Mouse (Mus musculus) embryonic facial prominence, embryonic 13.5 days (tissue): ENCODE results near the gene Fubp1. TPM values are rescaled to one million over a fixed set of nuclear protein-coding genes. Genes with fewer than 3 reads are reported as not detected.

Source experiments
- ATAC-seq: fragments of 200-750 bp; cut with Nextera tagmentation; 2 replicates; pipeline ENCODE4 v1.8.0; 2017; ENCODE audit warnings: low read depth; ENCODE audit not compliant: insufficient number of reproducible peaks, insufficient read depth, low FRiP score, low TSS enrichment
- H3K27ac ChIP-seq: fragments of 300-500 bp; sonication (generic); 2 replicates; pipeline ENCODE4 v1.5.1; 2015; ENCODE audit warnings: moderate library complexity, mild to moderate bottlenecking, inconsistent platforms
- H3K27me3 ChIP-seq: fragments of 300-500 bp; sonication (generic); 2 replicates; pipeline ENCODE4 v1.6.1; 2015; ENCODE audit warnings: mild to moderate bottlenecking, inconsistent platforms
- H3K36me3 ChIP-seq: fragments of 300-500 bp; sonication (generic); 2 replicates; pipeline ENCODE4 v1.6.1; 2015; ENCODE audit warnings: mild to moderate bottlenecking, inconsistent platforms
- H3K4me1 ChIP-seq: fragments of 300-500 bp; sonication (generic); 2 replicates; pipeline ENCODE4 v1.6.1; 2015; ENCODE audit warnings: inconsistent platforms
- H3K4me2 ChIP-seq: fragments of 300-500 bp; sonication (generic); 2 replicates; pipeline ENCODE4 v1.6.1; 2015; ENCODE audit warnings: moderate library complexity, mild to moderate bottlenecking, inconsistent platforms
- H3K4me3 ChIP-seq: fragments of 300-500 bp; sonication (generic); 2 replicates; pipeline ENCODE4 v1.5.1; 2015; ENCODE audit warnings: mild to moderate bottlenecking, inconsistent platforms
- H3K9ac ChIP-seq: fragments of 300-500 bp; sonication (generic); 2 replicates; pipeline ENCODE4 v1.6.1; 2015; ENCODE audit warnings: mild to moderate bottlenecking, inconsistent platforms
- H3K9me3 ChIP-seq: fragments of 300-500 bp; sonication (generic); 2 replicates; pipeline ENCODE4 v1.6.1; 2016; ENCODE audit warnings: inconsistent platforms
- WGBS: fragments of 180-500 bp; shearing (Covaris S2); methylation state at CpG from one replicate; pipeline ENCODE4 v1.1.7; 2015; ENCODE audit warnings: mixed read lengths; 5-methylcytosine and 5-hydroxymethylcytosine counted together
- polyA plus RNA-seq: library from polyadenylated mRNA; unstranded; fragments of >200 nt; fragmentation: Nextera tagmentation; extraction: Ambion mirVana; gene quantifications from 2 replicates; pipeline ENCODE4 v1.2.1, GENCODE M21; 2015

Fubp1 gene
- polyA plus RNA-seq, 1 experiment from 2014 or later: 336 TPM

DNA sequence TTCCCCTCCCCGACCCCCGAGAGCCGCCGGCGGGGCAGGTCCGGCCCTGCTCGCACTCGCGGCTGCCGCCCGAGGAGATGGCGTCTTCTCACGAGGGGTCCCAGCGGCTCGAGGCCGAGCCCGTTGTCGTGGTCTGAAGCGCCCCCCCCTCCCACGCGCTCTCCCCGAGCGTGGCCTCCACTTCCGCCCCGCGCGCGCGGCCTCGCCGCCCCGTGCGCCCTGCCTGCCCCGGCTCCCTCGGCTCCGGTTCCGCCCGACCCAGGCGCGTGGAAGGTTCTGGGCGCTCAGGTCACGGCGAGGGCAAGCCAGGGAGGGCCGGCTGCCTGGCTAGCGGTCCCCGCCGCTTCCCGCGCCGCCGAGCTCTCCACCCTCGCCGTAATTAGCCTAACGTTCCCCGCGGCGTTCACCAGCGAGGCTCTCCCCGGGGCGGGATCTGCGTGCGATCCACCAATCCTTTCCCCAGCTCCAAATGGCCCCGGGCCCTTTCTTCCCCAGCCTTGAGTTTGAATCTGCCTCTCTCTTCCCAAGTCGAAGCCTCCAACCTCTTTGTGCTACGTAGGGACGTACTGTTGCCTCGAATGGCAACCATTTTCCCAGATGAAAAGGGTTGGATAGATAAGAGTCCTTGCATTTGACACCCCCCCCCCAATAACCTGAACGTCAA is 638 bp downstream of the Fubp1 start:
- under 1% methylated on average over 67 of the region's 68 CpGs for WGBS
- ATAC-seq: peak; percentile 65
- no peaks in the 10 kb centered on the region for H3K9me3 ChIP-seq
- no peaks in the 10 kb centered on the region for H3K27me3 ChIP-seq
- peak overlapping the region; percentile 89 for H3K4me2 ChIP-seq
- peaks cover 5% of the 10 kb centered on the region for H3K36me3 ChIP-seq
- peak overlapping the region; percentile 99 for H3K27ac ChIP-seq
- peaks cover 26% of the 10 kb centered on the region for H3K4me1 ChIP-seq
- peak overlapping the region; percentile 100 for H3K9ac ChIP-seq
- H3K4me3 ChIP-seq: peak overlapping the region; percentile 98

DNA sequence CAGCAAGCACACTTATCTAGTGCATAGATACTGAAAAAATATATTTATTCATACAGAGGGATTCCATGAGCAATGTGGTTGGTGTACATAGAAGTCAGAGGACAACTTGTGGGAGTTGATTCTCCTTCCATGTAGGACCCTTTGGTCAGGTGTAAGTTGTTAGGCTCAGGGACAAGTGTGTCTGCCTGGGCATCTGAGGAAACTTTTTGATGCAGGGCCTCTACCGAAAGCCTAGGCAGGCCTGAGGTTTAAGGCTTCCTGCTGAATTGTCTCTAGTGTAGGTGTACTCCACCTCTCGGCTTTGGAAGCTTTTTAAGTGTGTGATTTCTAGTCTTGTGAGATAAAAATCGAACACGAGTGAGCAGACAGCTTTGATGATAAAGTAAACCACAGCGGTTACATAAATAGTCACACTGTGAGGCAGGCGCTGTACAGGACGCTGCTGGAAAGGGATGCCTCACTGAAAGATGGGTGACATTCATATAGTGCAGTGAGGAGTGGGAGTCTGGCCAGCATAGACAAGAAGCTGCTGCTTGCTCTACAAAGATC is 1.6 kb downstream of the Fubp1 start:
- 28% methylated on average over 7 of the region's 7 CpGs for WGBS
- Histone ChIP-seq H3K9ac (peak overlapping the region; percentile 100), H3K36me3 (peaks cover 14% of the 10 kb centered on the region), H3K9me3 (no peaks in the 10 kb centered on the region), H3K4me1 (peaks cover 26% of the 10 kb centered on the region), H3K27ac (peak overlapping the region; percentile 99; the same call in 1 of the 2 replicates), H3K27me3 (no peaks in the 10 kb centered on the region), H3K4me2 (peak overlapping the region; percentile 89), H3K4me3 (peak overlapping the region; percentile 98)
- ATAC-seq: no peak

DNA sequence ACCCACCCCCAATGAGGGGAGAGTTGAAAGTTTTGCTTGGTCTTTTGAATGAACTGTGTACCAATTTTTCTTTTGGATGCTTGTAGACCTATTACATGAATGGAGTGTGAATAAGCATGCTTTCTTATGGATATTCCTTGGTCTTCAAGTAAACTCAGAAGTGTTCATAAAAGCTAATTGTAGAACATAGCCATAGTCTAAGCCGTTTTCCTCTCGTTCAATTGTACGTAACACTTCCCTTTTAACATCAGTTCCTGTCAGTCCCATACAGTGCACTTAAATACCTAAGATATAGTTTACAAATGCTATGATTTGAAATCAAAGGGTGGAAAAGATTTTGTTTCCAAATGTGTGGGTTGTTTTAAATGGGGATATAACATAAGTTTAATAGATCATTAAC is 3.2 kb downstream of the Fubp1 start:
- no peak overlapping the region for H3K9ac ChIP-seq
- H3K27ac ChIP-seq: no peak overlapping the region
- no peaks in the 10 kb centered on the region for H3K27me3 ChIP-seq
- H3K36me3 ChIP-seq: peaks cover 30% of the 10 kb centered on the region
- ATAC-seq: no peak
- peak overlapping the region; percentile 89 for H3K4me2 ChIP-seq
- peak overlapping the region; percentile 98 for H3K4me3 ChIP-seq
- WGBS: 49% methylated on average over 3 of the region's 3 CpGs
- no peaks in the 10 kb centered on the region for H3K9me3 ChIP-seq
- H3K4me1 ChIP-seq: peaks cover 25% of the 10 kb centered on the region

DNA sequence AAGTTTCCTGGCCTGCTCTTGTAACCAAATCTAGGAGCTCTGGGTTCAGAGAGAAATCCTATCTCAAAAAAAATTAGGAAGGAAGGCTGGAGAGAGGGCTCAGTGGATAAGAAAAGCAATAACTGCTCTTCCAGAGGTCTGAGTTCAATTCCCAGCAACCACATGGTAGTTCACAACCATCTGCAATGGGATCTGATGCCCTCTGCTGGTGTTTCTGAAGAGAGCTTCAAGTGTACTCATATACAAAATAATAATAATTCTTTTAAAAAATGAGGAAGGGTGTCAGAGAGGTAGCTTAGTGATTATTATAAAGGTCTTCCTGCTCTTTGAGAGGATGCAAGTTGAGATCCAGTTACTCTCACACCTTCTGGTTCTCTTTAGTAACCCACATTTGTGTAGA is 14.7 kb downstream of the Fubp1 start:
- Histone ChIP-seq H3K9me3 (no peaks in the 10 kb centered on the region), H3K9ac (no peak overlapping the region), H3K27ac (no peak overlapping the region), H3K4me2 (no peak overlapping the region), H3K4me1 (no peaks in the 10 kb centered on the region), H3K36me3 (peaks cover 93% of the 10 kb centered on the region), H3K4me3 (no peak overlapping the region), H3K27me3 (no peaks in the 10 kb centered on the region)
- ATAC-seq: no peak

DNA sequence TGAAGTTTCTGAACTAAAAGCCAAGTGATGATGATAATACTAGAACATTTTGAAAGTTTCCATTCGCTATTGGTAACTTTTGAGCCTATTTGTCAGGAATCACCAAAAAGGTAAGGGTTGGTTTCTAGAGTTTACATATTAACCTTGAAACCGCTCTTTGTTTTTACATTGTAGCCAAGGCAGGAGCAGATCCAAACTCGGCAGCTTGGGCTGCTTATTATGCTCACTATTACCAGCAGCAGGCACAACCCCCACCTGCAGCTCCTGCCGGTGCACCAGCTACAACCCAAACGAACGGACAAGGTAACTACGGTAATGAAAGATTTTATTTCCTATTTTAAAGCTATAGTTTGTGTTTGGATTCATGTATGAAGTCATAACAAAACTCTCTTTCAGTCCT is 15.7 kb downstream of the Fubp1 start:
- Histone ChIP-seq H3K27ac (no peak overlapping the region), H3K9me3 (no peaks in the 10 kb centered on the region), H3K4me3 (no peak overlapping the region), H3K4me1 (no peaks in the 10 kb centered on the region), H3K9ac (no peak overlapping the region), H3K36me3 (peaks cover 90% of the 10 kb centered on the region), H3K27me3 (no peaks in the 10 kb centered on the region), H3K4me2 (no peak overlapping the region)
- ATAC-seq: no peak
- 93% methylated on average over 7 of the region's 7 CpGs for WGBS

DNA sequence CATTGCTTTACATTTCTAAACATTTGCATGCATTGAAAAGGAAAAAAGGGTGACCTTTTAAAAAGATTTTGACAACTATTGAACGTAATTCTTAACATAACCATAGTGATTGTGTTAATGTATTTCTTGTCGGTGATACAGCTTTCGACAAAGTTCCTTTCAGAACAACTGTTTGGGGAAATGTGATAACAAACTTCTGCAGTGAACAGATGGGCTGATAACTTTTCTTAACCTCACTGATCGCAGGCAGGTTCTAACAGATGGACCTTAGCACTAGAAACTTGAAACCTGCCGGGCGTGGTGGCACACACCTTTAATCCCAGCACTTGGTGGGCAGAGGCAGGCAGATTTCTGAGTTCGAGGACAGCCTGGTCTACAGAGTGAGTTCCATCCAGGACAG is 18.6 kb downstream of the Fubp1 start:
- 93% methylated on average over 7 of the region's 7 CpGs for WGBS
- H3K9me3 ChIP-seq: no peaks in the 10 kb centered on the region
- H3K27ac ChIP-seq: no peak overlapping the region
- no peak overlapping the region for H3K4me3 ChIP-seq
- peaks cover 83% of the 10 kb centered on the region for H3K36me3 ChIP-seq
- no peaks in the 10 kb centered on the region for H3K27me3 ChIP-seq
- no peak overlapping the region for H3K9ac ChIP-seq
- H3K4me1 ChIP-seq: no peaks in the 10 kb centered on the region
- H3K4me2 ChIP-seq: no peak overlapping the region
- no peak for ATAC-seq

DNA sequence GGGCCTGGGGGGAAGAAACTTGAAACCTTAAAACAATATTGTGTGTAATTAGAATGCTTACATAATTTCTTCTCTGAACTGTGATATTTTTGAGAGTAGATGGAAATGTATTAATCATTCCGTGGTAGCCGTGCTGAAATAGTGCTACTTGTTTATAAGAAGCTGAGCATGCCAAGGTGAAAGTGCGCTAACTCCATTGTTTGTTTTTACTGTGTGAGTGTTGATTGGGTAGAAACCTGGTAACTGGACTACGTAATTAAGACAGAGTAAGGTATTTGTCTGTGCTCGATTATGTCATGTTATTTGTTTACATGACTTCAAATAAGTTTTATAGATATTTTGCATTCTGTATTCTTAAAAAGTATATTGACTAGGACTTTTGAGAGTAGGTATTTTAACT is 19.0 kb downstream of the Fubp1 start:
- Histone ChIP-seq H3K27ac (no peak overlapping the region), H3K4me2 (no peak overlapping the region), H3K9me3 (no peaks in the 10 kb centered on the region), H3K4me3 (no peak overlapping the region), H3K9ac (no peak overlapping the region), H3K27me3 (no peaks in the 10 kb centered on the region), H3K4me1 (no peaks in the 10 kb centered on the region), H3K36me3 (peaks cover 83% of the 10 kb centered on the region)
- ATAC-seq: no peak
- 90% methylated on average over 5 of the region's 5 CpGs for WGBS

DNA sequence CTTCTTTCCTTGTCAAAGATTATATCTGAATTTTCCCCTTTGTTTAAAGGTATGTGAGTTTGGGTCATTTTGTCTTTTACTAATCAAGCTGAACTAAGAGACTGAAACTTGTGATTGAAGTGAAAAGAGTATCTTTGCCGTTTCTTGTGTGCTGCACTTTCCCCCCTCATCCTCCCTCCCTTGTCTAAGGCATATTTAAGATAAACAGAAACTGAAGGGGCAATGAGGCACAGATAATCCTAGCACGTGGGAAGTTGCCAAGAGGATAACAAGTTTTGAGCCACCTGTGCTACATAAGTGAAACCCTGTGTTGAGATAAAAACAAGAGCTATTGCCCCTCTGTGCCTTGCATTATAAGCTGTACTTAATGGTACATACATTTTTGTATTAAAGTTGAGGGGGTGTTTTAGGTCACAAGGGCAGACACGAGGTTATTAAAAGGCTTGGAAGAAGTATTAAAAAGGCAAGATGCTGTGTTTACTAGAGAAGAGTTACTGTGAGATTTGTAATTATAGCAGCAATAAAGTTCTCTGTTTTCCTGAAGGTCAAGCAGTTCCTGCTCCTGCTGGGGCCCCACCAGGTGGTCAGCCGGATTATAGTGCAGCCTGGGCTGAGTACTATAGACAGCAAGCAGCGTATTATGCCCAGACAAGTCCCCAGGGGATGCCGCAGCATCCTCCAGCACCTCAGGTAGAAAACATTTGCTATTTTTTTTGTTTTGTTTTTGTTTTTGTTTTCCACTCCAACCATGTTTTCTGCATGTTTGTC is 21.3 kb downstream of the Fubp1 start:
- 66% methylated on average over 6 of the region's 6 CpGs for WGBS
- Histone ChIP-seq H3K27ac (no peak overlapping the region), H3K4me1 (no peaks in the 10 kb centered on the region), H3K27me3 (no peaks in the 10 kb centered on the region), H3K36me3 (peaks cover 72% of the 10 kb centered on the region), H3K4me3 (no peak overlapping the region), H3K9me3 (no peaks in the 10 kb centered on the region), H3K4me2 (no peak overlapping the region), H3K9ac (no peak overlapping the region)
- no peak for ATAC-seq

DNA sequence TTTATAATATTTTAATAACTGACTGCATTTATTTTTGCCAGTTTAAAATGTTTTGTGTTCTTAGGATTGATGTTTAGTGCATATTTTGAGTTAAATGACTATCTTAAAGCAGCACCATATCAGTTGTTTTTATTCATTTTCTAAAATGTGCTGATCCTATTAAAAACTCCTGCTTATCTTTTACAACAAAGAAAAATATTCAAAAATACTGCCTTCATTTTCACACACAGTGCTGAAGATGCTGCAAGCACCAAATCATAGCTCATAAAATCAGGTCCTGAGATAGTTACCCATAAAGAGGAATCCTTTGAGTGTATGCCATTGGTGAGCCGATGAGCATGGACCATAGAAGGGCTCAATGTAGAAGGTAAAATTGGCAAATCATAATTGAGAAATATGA is 25.0 kb downstream of the Fubp1 start:
- 94% methylated on average over 1 of the region's 1 CpGs for WGBS

DNA sequence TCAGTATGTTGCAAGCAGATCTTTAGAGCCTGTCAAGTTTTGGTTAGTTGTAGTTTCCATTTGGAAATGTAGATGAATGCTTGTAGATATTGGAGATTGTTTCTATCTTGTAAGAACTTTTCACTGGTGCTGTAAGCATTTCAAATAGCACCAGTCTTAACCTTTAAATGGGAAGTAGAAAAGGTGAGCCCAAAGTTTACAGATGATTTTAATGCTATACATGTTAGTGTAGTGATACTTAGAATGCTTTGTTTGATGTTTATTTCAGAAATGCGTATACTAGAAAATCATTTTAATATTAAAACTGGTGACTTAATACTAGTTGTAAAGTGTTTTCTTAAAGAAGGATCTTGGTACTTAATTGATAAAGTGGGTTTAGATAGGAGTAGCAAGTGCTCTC is 25.6 kb downstream of the Fubp1 start:
- no peaks in the 10 kb centered on the region for H3K4me1 ChIP-seq
- WGBS: 95% methylated on average over 1 of the region's 1 CpGs

More for the DNA sequence above, 25.0 kb downstream of the Fubp1 start:
- Histone ChIP-seq H3K27me3 (no peaks in the 10 kb centered on the region), H3K27ac (no peak overlapping the region), H3K9me3 (no peaks in the 10 kb centered on the region), H3K4me1 (no peaks in the 10 kb centered on the region), H3K36me3 (peaks cover 59% of the 10 kb centered on the region), H3K9ac (no peak overlapping the region), H3K4me3 (no peak overlapping the region), H3K4me2 (no peak overlapping the region)
- ATAC-seq: no peak

DNA sequence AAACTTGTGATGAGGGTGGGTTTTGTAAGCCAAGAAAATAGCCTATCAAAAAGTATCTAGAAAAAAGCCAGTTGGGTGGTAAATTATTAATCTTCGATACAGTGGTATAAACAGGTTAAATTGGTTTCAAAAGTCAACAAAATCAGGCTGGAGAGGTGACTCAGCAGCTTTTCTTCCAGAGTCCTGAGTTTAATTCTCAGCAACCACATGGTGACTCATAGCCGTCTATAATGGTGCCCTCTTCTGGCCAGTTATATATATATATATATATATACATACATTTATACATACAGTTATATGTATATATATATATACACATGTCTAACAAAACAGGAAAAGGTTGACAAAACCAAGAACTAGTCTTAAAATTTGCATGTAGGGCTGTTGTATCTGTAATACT is 28.6 kb downstream of the Fubp1 start:
- H3K4me2 ChIP-seq: no peak overlapping the region
- no peaks in the 10 kb centered on the region for H3K4me1 ChIP-seq
- WGBS: 55% methylated on average over 2 of the region's 2 CpGs
- H3K4me3 ChIP-seq: no peak overlapping the region
- H3K36me3 ChIP-seq: peaks cover 35% of the 10 kb centered on the region
- no peak for ATAC-seq
- no peaks in the 10 kb centered on the region for H3K9me3 ChIP-seq
- H3K27ac ChIP-seq: no peak overlapping the region
- no peak overlapping the region for H3K9ac ChIP-seq
- no peaks in the 10 kb centered on the region for H3K27me3 ChIP-seq

More for the DNA sequence above, 25.6 kb downstream of the Fubp1 start:
- ATAC-seq: no peak
- Histone ChIP-seq H3K27ac (no peak overlapping the region), H3K27me3 (no peaks in the 10 kb centered on the region), H3K4me3 (no peak overlapping the region), H3K4me2 (no peak overlapping the region), H3K9me3 (no peaks in the 10 kb centered on the region), H3K9ac (no peak overlapping the region), H3K36me3 (peaks cover 56% of the 10 kb centered on the region)

DNA sequence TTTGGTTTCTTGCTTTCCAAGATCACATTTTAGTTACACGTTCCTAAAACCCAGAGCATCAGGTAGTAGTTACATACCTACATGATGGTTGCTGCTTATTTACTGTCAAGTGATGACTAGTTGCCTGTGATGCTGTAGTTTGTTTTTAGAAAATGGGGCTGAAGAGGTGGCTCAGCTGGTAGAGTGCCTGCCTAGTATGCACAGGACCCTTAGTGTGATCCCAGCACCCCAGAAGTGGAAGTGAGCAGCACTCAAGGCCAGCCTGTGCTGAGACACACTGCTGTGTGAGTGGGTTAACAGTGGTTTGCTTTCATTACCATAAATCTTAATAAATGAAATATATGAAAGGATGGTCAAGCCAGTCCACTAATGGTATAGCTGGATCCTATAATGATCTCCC is 29.4 kb downstream of the Fubp1 start:
- no peak overlapping the region for H3K9ac ChIP-seq
- peaks cover 28% of the 10 kb centered on the region for H3K36me3 ChIP-seq
- no peak overlapping the region for H3K4me3 ChIP-seq
- no peak overlapping the region for H3K27ac ChIP-seq
- H3K9me3 ChIP-seq: no peaks in the 10 kb centered on the region
- H3K4me2 ChIP-seq: no peak overlapping the region
- no peaks in the 10 kb centered on the region for H3K4me1 ChIP-seq
- H3K27me3 ChIP-seq: no peaks in the 10 kb centered on the region
- ATAC-seq: no peak
- 91% methylated on average over 1 of the region's 1 CpGs for WGBS
